Mouse (Mus musculus) CH12.LX (cell line): ENCODE measurements at regions not wholly inside any gene's neighbourhood (a gene's known extent, or its start where the extent isn't known, plus 50 kb on each side); places are given as distances from the start of the nearest gene placed in this dataset.

Experiments used
- DNase-seq: peaks from one replicate; pipeline ENCODE4 v3.0.0-alpha.2; 2013; ENCODE audit errors: extremely low read depth
- H3K27ac ChIP-seq: 2 replicates; pipeline ENCODE4 v1.5.1; 2012; ENCODE audit warnings: low read depth, mild to moderate bottlenecking, control low read depth, moderate library complexity; ENCODE audit not compliant: insufficient read depth
- H3K27me3 ChIP-seq: replicated peaks from 2 replicates; pipeline ENCODE3; 2012; ENCODE audit warnings: inconsistent platforms
- H3K36me3 ChIP-seq, 2 experiments: replicated peaks in 1 of 2; 2 replicates each; pipeline versions ENCODE3 to v1.6.1; 2012; ENCODE audit warnings: inconsistent platforms in 1 of 2, low read length in 1 of 2, mild to moderate bottlenecking in 1 of 2, mixed read lengths in 1 of 2, moderate library complexity in 1 of 2; ENCODE audit not compliant: control insufficient read depth in 1 of 2, insufficient read depth in 1 of 2
- H3K4me1 ChIP-seq, 2 experiments: 2 replicates each; pipeline ENCODE4 v1.6.1; 2012; ENCODE audit warnings: inconsistent platforms in 1 of 2, moderate library complexity in 1 of 2; ENCODE audit not compliant: insufficient read depth in 2 of 2, control insufficient read depth in 1 of 2
- H3K4me2 ChIP-seq: 2 replicates; pipeline ENCODE4 v1.6.1; 2012; ENCODE audit warnings: low read depth, mild to moderate bottlenecking, control low read depth; ENCODE audit not compliant: poor library complexity, insufficient read depth, severe bottlenecking
- H3K4me3 ChIP-seq, 3 experiments: fragments of 150-350 bp in 1 of 3; sonication (generic) in 1 of 3; replicated peaks in 1 of 3; 2 replicates each; pipeline versions ENCODE3 to v1.5.1; 2011 to 2012; ENCODE audit warnings: low read depth in 2 of 3, low read length in 2 of 3, mild to moderate bottlenecking in 2 of 3, moderate library complexity in 2 of 3, control low read depth in 1 of 3, improper control_type of control experiment in 1 of 3, inconsistent platforms in 1 of 3, mixed read lengths in 1 of 3; ENCODE audit not compliant: poor library complexity in 1 of 3
- H3K79me2 ChIP-seq: replicated peaks from 2 replicates; pipeline ENCODE4 v1.6.1; 2012; ENCODE audit warnings: mild to moderate bottlenecking, moderate library complexity; ENCODE audit not compliant: control insufficient read depth, poor library complexity, insufficient read depth, severe bottlenecking; ENCODE audit errors: extremely low read depth
- H3K9ac ChIP-seq: 2 replicates; pipeline ENCODE4 v1.6.1; 2012; ENCODE audit warnings: low read depth, mild to moderate bottlenecking, control low read depth, moderate library complexity; ENCODE audit not compliant: insufficient read depth
- H3K9me3 ChIP-seq: replicated peaks from 2 replicates; pipeline ENCODE3; 2012; ENCODE audit warnings: low read length, inconsistent platforms, mixed read lengths
- BHLHE40 ChIP-seq: IDR thresholded peaks from 2 replicates; pipeline ENCODE4 v1.6.1; 2011; ENCODE audit warnings: mild to moderate bottlenecking, low read depth, low read length, improper control_type of control experiment
- CHD2 ChIP-seq: IDR thresholded peaks from 2 replicates; pipeline ENCODE4 v1.6.1; 2011; ENCODE audit warnings: low read length, improper control_type of control experiment
- CTCF ChIP-seq, 2 experiments: IDR thresholded peaks in 1 of 2; conservative IDR thresholded peaks in 1 of 2; 2 replicates each; pipeline ENCODE4 v1.5.1; 2011 to 2012; ENCODE audit warnings: low read depth in 2 of 2, low read length in 2 of 2, improper control_type of control experiment in 1 of 2, inconsistent platforms in 1 of 2, mild to moderate bottlenecking in 1 of 2, moderate library complexity in 1 of 2
- GABPA ChIP-seq: IDR thresholded peaks from 2 replicates; pipeline ENCODE4 v1.6.1; 2012; ENCODE audit warnings: low read depth, low read length, improper control_type of control experiment, inconsistent platforms; ENCODE audit not compliant: insufficient replicate concordance
- HCFC1 ChIP-seq: IDR thresholded peaks from 2 replicates; pipeline ENCODE4 v1.6.1; 2012; ENCODE audit warnings: low read depth, mild to moderate bottlenecking, inconsistent platforms, low read length, improper control_type of control experiment
- IRF4 ChIP-seq: IDR thresholded peaks from 2 replicates; pipeline ENCODE4 v1.6.1; 2014; ENCODE audit warnings: low read depth, mild to moderate bottlenecking, inconsistent platforms, low read length, improper control_type of control experiment
- JUN ChIP-seq: IDR thresholded peaks from 2 replicates; pipeline ENCODE4 v1.6.1; 2011; ENCODE audit warnings: low read depth, mild to moderate bottlenecking, low read length, improper control_type of control experiment, moderate library complexity; ENCODE audit not compliant: insufficient read depth
- JUND ChIP-seq: conservative IDR thresholded peaks from 2 replicates; pipeline ENCODE4 v1.6.1; 2011; ENCODE audit warnings: low read depth, low read length, improper control_type of control experiment
- MAFK ChIP-seq: IDR thresholded peaks from 2 replicates; pipeline ENCODE4 v1.6.1; 2011; ENCODE audit warnings: low read length, improper control_type of control experiment; ENCODE audit not compliant: insufficient replicate concordance
- MAX ChIP-seq: IDR thresholded peaks from 2 replicates; pipeline ENCODE4 v1.6.1; 2011; ENCODE audit warnings: low read length, improper control_type of control experiment
- MAZ ChIP-seq: IDR thresholded peaks from 2 replicates; pipeline ENCODE4 v1.6.1; 2012; ENCODE audit warnings: low read depth, mild to moderate bottlenecking, inconsistent platforms, low read length, improper control_type of control experiment, moderate library complexity
- MYC ChIP-seq: IDR thresholded peaks from 2 replicates; pipeline ENCODE4 v1.6.1; 2011; ENCODE audit warnings: low read depth, mild to moderate bottlenecking, improper control_type of control experiment, low read length
- NELFE ChIP-seq: IDR thresholded peaks from 2 replicates; pipeline ENCODE4 v1.6.1; 2011; ENCODE audit warnings: low read depth, low read length, improper control_type of control experiment
- NRF1 ChIP-seq: IDR thresholded peaks from 2 replicates; pipeline ENCODE4 v1.6.1; 2014; ENCODE audit warnings: low read depth, mild to moderate bottlenecking, inconsistent platforms, low read length, improper control_type of control experiment, moderate library complexity
- POLR2A ChIP-seq: IDR thresholded peaks from 2 replicates; pipeline ENCODE4 v1.6.1; 2011; ENCODE audit warnings: low read depth, mild to moderate bottlenecking, improper control_type of control experiment, low read length
- POLR2AphosphoS2 ChIP-seq: IDR thresholded peaks from 2 replicates; pipeline ENCODE4 v1.6.1; 2011; ENCODE audit warnings: low read depth, low read length, improper control_type of control experiment
- RAD21 ChIP-seq: IDR thresholded peaks from 2 replicates; pipeline ENCODE4 v1.6.1; 2011; ENCODE audit warnings: low read depth, mild to moderate bottlenecking, low read length, improper control_type of control experiment, moderate library complexity
- TBP ChIP-seq: conservative IDR thresholded peaks from 2 replicates; pipeline ENCODE4 v1.6.1; 2011; ENCODE audit warnings: low read depth, low read length, improper control_type of control experiment
- TCF12 ChIP-seq: IDR thresholded peaks from 2 replicates; pipeline ENCODE4 v1.6.1; 2014; ENCODE audit warnings: low read depth, mild to moderate bottlenecking, inconsistent platforms, low read length, improper control_type of control experiment
- UBTF ChIP-seq: IDR thresholded peaks from 2 replicates; pipeline ENCODE4 v1.6.1; 2012; ENCODE audit warnings: low read depth, mild to moderate bottlenecking, inconsistent platforms, low read length, improper control_type of control experiment, moderate library complexity
- USF1 ChIP-seq: IDR thresholded peaks from 2 replicates; pipeline ENCODE4 v1.6.1; 2014; ENCODE audit warnings: low read depth, mild to moderate bottlenecking, inconsistent platforms, low read length, improper control_type of control experiment
- ZNF384 ChIP-seq: IDR thresholded peaks from 2 replicates; pipeline ENCODE4 v1.6.1; 2012; ENCODE audit warnings: low read depth, low read length, improper control_type of control experiment, inconsistent platforms
- dilution Hi-C: fragments of 300-500 bp; cut with MboI; formaldehyde crosslinking; loops from 2 replicates; pipeline ENCODE4 v1.14.3; 2020; ENCODE audit warnings: low sequenced_read_pairs; ENCODE audit not compliant: extremely low pct_unique_long_range_greater_than_20kb, extremely low pct_ligation_motif_present
- in situ Hi-C: fragments of 300-500 bp; cut with MboI; formaldehyde crosslinking; loops from 3 replicates; pipeline ENCODE4 v1.14.3; 2019; ENCODE audit warnings: low sequenced_read_pairs, low pct_ligation_motif_present, low pct_unique_long_range_greater_than_20kb, mixed read lengths

DNA sequence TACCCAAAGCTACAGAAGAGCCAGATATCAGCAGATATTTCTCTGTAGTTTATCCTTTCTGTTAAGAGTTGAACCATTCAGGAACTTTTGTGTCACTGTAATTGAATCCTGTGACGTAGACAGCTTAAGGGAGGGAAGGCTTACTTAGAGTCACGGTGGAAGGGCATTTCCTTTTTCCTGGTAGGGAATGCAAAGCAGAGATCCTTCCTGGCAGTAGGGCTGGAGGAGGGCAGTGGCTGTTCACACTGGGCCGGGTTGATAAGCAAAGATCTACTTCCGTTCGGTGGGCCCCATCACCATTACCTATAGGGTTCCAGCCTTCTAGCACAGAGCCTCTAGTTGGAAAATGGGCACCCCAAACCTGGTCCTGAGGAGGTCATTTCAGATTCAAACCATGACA is 710.7 kb upstream of the Car8 start:
- H3K9ac ChIP-seq = no peak overlapping the region
- H3K9me3 ChIP-seq = no peaks in the 10 kb centered on the region
- dilution Hi-C loops = no loop called here
- H3K36me3 ChIP-seq = peaks cover 0 to 3% of the 10 kb centered on the region in 2 experiments
- H3K79me2 ChIP-seq = no peaks in the 10 kb centered on the region
- TF ChIP-seq RAD21 (no peak), TBP (no peak), POLR2AphosphoS2 (no peak), JUN (no peak), TCF12 (no peak), NRF1 (no peak), USF1 (no peak), UBTF (no peak), POLR2A (no peak)
- peaks cover 6 to 7% of the 10 kb centered on the region in 2 experiments for H3K4me1 ChIP-seq
- no peak overlapping the region for H3K27ac ChIP-seq
- in situ Hi-C loops = no loop called here
- DNase-seq = no peak
- no peaks in the 10 kb centered on the region for H3K27me3 ChIP-seq
- H3K4me3 ChIP-seq = no peak overlapping the region
- H3K4me2 ChIP-seq = no peak overlapping the region

DNA sequence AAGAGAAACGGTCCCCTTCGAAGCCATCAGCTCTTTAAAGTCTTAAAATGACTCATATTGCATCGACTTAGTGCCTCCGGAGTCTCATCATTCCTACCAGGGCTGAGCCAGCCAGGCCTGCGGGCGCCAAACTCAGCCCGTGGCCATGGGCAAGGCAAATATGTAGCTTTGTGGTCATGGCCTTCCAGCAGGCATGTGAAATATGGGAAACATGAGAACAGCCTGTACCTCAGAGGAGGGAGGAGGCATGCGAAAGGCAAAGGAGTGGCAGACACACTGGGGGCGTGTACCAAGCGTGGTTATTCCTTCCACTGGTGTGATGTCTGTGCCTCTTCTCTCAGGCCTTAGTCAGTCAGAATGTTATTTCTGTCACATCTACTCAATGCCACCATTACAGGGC is 706.3 kb upstream of the Car8 start:
- dilution Hi-C loops = no loop called here

DNA sequence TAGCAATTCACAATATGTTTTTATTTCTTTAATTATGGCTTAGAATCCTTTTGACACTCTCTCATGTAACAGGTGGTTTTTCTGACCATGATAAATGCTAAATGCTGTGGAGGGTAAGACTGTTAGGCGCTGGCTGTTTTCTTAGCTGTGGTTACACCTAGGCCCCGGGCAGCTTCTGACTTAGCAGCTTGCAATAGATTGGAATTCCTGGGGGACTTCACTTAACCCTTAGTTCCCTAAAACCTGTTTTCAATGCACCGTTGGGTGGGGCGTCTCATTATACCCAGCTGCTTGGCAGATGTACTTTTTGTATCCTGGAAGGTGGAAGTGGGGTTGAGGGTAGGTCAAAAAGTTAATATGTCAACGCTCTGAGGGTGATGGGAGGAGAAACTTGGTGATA is 704.2 kb upstream of the Car8 start:
- dilution Hi-C loops = no loop called here
- H3K36me3 ChIP-seq = peaks cover 0 to 6% of the 10 kb centered on the region in 2 experiments
- H3K27me3 ChIP-seq = no peaks in the 10 kb centered on the region
- peaks cover 3 to 32% of the 10 kb centered on the region in 2 experiments; a peak in 2 of 4 replicates for H3K4me1 ChIP-seq
- H3K27ac ChIP-seq = no peak overlapping the region
- TF ChIP-seq TBP = no peak
- TF ChIP-seq ZNF384 = no peak
- TF ChIP-seq RAD21 = no peak
- TF ChIP-seq USF1 = no peak
- TF ChIP-seq MAZ = no peak
- TF ChIP-seq JUN = no peak
- no peak for TF ChIP-seq GABPA
- no peak for TF ChIP-seq BHLHE40
- TF ChIP-seq IRF4 = no peak
- TF ChIP-seq MYC = no peak
- TF ChIP-seq CTCF (conservative IDR thresholded peaks at IDR 0.05 in 1 of 2, IDR thresholded peaks at IDR 0.05 in 1 of 2; ENCODE audit: low read depth in 2 of 2, low read length in 2 of 2) = no peak
- no peak for TF ChIP-seq MAX
- no peak for TF ChIP-seq CHD2
- no peak for TF ChIP-seq TCF12
- no peak for TF ChIP-seq JUND
- TF ChIP-seq HCFC1 = no peak
- no peak for TF ChIP-seq NELFE
- TF ChIP-seq POLR2AphosphoS2 = no peak
- no peak for TF ChIP-seq UBTF
- TF ChIP-seq MAFK = no peak
- no peaks in the 10 kb centered on the region for H3K9me3 ChIP-seq
- no peak overlapping the region for H3K4me3 ChIP-seq
- no peaks in the 10 kb centered on the region for H3K79me2 ChIP-seq
- no peak overlapping the region for H3K4me2 ChIP-seq
- peak; percentile 17 for DNase-seq
- H3K9ac ChIP-seq = no peak overlapping the region
- in situ Hi-C loops = no loop called here

More for the DNA sequence above, 706.3 kb upstream of the Car8 start:
- no peak overlapping the region for H3K9ac ChIP-seq
- no peak overlapping the region for H3K27ac ChIP-seq
- no peak for TF ChIP-seq TCF12
- in situ Hi-C loops = no loop called here
- no peak overlapping the region for H3K4me3 ChIP-seq
- H3K9me3 ChIP-seq = no peaks in the 10 kb centered on the region
- H3K79me2 ChIP-seq = no peaks in the 10 kb centered on the region
- DNase-seq = no peak
- H3K27me3 ChIP-seq = no peaks in the 10 kb centered on the region
- H3K4me2 ChIP-seq = no peak overlapping the region
- H3K36me3 ChIP-seq = peaks cover 0 to 6% of the 10 kb centered on the region in 2 experiments
- H3K4me1 ChIP-seq = peaks cover 3 to 19% of the 10 kb centered on the region in 2 experiments; a peak in 2 of 4 replicates
